Mouse (Mus musculus): ENCODE data around the gene Bcl2.

Bcl2 gene

DNA sequence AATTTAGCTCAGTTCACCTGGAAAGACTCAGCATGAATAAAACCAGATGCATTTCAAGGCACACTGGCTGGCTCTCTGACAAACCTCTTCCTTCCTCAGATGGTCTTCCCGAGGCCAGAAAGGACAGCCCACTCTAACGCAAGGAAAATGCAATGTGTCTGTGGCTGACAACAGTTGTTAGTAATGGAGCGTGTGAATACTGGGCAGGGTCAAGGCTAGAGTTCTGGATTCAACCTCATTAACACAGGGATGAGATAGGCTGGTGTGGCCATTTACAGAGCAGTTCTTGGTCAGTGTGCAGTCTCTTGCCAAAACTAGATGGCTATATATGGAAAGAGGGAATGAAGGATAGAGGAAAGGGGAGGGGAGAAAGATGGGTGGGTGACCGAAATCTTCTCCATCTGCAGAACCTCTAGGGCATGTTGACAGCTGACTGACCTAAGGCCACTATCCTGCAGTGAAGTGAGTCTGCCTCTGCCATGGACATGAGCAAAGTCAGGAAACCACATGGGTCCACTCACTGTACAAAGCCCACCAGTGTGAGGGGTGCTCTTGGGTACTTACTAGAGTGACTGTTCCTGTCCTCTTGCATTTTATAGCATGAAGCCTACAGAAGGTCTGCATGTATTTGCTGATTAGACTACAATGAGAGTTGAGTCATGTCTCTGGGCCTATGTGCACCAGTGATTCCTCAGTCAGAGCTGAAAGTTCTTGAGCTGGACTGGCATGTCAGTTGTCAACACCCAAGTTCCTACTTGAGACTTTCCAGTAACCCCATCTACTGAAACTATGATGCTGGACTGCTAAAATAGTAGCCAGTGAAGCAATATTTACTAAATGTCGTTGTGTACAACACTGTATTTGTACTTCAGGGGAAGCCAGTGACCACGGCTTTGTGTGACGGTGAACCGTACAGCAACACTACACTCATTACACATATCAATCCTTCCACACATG is 159.9 kb downstream of the Bcl2 start:
- WGBS, result 86% methylated on average over 8 of the region's 8 CpGs

DNA sequence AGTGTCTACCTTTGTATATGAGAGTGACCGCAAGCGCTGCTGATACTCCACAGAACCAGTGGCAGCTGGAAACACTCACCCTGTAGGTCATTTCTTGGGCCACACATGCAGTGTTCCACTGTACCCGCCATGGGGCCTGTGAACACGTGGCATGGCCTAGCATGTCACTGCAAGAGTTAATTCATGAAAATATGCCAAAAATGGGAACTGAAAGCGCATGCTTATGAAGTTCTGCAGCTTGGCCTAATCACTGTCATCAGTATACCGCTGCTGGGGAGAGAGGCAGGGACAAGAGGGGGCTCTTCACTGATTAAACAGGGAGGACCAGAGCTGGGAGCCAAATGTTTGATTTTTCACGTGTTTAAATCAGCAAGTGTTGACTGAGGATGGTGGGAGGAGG is 161.2 kb downstream of the Bcl2 start:
- 84% methylated on average over 7 of the region's 7 CpGs for WGBS

DNA sequence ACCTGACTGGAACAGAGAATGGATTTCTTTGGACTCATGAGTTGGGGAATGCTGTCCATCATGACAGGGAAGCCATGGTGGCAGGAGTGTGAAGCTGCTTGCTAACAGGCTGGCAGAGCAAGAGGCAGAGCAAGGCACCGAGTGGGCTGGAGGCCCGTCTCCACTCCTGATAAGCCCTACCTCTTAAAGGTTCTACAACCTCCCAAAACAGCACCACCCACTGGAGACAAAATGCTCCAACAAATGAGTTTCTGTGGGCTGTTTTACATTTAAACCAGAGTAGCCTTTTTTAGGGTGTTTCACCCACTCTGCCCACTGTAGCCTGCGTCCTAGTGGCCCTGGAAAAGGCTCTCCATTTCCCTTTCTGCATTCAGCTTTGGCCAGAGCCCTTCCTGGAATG is 163.5 kb downstream of the Bcl2 start:
- 70% methylated on average over 3 of the region's 3 CpGs for WGBS

DNA sequence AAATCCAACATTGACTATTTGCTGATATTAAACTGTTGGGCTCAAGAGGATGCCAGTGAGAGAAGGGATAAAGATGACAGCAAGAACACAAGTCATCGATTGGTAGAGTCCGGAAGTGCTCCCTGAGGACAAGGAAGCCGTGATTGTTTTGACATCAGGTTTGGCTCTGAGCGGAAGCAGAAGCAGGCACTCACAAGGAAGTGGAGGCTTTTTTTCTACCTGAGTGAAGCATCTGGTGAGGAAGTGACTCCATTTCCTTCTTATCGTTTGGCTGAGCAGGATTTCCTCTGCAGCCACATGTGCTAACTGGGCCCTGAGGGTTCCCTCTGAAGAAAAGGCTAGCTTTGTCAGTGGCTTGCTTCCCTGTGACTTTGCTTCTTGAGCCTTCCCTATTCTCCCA is 165.0 kb downstream of the Bcl2 start:
- WGBS, result 82% methylated on average over 5 of the region's 5 CpGs

DNA sequence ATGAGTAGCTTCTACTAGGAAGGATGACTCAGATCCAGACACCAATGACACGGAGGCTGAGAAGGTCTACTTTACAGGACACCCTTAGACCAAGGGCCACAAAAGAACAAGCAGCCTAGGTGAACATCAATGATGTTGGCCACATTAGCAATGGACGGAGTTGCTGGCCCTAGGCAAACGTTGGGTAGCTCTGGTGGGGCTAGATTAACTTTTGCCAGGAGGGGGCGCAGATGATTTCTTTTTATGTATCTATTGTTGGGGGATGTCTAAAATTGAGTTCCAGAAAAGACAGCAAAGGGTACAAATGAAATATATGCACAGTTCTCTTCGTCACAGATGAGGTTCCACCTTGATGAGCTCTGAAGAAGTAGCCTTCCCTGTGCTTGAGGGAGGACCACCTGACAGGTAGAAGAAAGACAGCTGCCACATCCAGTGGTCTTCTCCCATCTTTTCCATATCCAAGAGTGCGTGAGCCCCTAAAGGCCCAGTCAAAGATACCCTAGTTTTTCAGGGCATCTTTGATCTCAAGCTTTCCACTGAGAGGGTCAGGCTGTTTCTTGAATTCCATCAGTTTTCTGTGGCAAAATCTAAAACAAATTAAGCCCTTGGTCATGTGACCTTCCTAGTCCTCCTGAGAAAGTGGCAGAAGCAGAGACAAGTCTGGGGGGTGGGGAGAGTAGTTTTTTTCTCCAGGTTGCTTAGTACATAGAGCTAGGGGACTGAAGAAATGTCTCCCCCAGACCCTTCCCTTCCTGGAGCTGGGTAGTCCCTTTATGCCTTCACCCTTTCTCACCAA is 169.1 kb downstream of the Bcl2 start:
- WGBS, result 65% methylated on average over 6 of the region's 6 CpGs

DNA sequence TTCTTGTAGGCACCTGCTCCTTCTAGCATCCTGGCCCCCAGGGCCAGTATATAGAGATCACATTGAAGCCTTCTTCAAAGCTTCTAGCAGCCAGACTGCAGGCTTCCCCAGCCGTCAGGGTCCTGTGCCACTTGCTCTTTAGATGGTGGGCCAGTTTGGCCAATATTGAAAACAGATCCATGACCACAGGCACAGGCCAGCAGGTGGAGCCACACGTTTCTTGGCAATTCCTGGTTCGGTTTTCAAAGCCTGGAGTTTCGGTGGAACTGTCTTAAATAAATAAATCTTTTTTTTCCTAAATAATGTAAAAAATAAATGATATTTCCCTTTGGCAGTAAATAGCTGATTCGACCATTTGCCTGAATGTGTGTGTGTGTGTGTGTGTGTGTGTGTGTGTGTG is 171.3 kb downstream of the Bcl2 start:
- WGBS, result 53% methylated on average over 5 of the region's 5 CpGs

DNA sequence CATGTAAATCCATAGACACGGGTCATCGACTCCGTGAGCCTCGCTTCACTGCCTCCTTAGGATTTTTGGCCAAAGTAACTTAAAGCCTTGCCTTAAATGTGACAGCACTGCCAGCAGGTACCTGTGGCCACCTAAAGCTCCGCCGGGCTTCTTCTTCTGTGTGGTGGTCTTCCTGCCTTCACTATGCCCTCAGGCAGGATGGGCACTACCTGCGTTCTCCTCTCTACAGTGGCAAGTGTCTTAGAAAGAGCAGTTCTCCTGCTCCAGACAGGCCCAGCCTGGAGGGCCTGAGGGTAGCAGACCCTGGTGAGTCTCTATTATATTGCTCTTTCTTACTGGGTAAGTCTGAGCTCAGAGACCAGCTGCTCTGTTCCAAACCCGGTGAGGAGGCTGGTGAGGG is 172.2 kb downstream of the Bcl2 start:
- 92% methylated on average over 8 of the region's 8 CpGs for WGBS

DNA sequence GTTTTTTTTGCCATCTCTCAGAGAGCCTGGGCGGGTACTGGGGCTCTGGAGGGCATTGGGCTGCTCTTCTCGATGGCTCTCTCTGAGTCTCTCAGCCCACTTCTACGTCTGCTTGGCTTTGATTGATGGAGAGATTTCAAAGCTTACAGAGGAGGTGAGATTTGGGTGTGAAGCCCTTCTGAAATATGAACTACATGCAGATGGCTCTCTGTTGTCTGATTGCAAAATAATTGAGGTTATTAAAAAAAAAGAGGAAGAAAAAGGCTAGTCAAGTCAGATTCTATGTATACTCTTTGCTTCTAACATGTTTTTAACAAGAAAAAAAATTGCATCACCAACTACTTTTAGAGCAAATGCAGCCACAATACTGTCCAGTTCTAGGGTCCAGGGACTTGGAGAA is 173.9 kb downstream of the Bcl2 start:
- WGBS, result 84% methylated on average over 3 of the region's 3 CpGs

DNA sequence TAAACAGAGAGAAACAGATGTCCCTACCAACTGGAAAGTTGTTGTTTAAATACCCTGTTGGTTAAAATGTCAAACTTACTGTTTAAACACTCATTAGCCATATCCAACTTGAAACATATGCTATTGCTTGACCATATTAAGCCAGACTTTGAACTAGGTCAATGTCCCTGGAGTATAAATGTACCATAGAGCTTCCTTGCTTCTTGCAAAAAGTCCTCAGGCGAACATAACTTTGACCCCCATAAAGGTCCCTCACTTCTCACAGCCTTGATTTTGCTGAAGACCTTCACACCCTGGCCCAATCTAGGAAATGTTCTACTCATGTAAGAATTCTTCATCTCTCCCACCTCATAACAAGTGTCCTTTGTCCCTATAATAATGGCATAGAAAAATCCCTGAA is 175.0 kb downstream of the Bcl2 start:
- 98% methylated on average over 1 of the region's 1 CpGs for WGBS

DNA sequence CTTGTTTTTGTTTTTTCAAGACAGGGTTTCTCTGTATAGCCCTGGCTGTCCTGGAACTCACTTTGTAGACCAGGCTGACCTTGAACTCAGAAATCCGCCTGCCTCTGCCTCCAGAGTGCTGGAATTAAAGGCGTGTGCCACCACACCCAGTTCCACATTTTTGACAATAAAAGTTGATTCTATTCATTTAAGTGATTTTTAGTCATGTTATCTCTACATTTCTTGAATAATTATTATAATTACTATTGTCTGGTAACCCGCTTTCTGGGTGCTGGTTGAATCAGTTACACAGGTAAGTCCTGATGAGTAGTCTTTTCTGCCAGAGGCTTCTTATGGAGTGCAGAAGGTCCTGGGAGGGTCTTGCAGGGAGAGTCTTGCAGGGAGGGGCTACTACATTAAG is 179.2 kb downstream of the Bcl2 start:
- 99% methylated on average over 3 of the region's 3 CpGs for WGBS

DNA sequence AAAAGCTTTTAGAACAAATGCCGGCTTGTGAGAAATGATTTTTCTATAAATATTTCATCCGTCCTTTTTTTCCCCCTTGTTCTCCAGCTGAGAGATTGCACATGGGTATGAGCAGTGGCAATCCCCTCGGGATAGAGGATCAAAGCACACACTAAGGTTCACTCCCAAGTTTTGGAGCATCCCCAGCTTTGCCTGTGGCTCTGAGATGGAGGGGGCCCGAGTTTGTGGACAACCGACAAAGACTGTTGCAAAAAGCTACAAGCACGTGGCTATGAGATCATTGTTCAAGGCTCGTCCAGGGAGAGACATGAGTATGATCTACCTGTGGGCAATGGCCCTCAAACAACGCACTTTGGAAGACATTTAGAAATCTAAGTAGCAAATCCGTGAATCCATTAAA is 184.5 kb downstream of the Bcl2 start:
- WGBS, result 86% methylated on average over 9 of the region's 9 CpGs

DNA sequence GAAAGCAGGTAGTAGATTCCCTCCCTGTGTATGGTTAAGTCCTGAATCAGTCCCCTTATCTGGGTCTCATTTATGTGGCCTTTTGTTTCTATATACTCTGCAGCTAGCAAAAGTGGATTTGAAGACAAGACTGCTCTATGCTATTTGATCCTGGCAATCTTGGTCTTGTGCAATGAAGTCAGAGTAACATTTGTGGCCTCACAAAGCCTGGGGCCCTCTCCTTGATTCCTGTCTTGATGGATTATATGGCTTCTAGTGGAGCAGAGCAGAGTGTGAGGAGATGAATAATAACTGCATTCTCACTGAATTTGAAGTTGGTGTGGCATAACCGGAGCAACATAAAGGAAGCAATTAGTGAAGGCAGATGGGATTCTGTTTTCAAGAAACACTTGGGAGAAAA is 186.5 kb downstream of the Bcl2 start:
- 61% methylated on average over 1 of the region's 1 CpGs for WGBS

DNA sequence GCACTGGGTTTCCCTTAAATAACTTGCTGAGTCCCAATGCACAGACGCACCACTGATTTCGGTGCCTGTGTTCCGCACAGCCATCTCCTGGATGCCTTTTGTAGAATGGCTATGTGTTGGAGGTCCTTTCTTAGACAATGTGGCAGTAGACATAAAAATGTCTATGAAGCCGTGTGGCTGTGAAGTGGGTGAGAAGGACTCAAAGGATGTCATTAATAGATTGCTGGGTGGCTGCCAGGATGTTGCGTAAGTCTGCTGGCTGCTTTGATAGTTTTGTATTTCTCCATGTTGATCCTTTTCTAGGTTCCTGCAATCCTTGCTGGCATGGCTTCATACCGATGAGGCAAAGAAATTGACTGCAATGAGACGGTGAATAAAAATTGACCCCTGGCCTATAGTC is 187.3 kb downstream of the Bcl2 start:
- WGBS, result 45% methylated on average over 7 of the region's 7 CpGs

DNA sequence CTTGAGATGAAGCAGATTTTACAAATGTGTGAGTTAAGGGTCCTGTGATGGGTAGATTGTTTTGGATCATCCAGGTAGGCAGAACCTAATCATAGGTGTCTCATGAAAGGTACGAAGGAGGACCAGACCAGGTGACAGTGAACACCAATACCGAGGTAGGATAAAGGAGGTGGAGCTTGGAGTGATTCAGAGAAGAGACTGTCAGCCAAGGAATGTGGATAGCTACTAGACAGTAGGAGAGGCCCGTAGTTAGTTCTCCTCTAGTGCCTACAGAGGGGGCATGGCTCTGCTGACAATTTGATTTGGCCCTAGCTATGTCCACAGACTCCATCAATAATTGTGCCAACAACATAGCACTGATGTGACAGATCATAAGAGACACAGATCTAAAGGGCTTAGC is 188.0 kb downstream of the Bcl2 start:
- WGBS, result 94% methylated on average over 3 of the region's 3 CpGs

DNA sequence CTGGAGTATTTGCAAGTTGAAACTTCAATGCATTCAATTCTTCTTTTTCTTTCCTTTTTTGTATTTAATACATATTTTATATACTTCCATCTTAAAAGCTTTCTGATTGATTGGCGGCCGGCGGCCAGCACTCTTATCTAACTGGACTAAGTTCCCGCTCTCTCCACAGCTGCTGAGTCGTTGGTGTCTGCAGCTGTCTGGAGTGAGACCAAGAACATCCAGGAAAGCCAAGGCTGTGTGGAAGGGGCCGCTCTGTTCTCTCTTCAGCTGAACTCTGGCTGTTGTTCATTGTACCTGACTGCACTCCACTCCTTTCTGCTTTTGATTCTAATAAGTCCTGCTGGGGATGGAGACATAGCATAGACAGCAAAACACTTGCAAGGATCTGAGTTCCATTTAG is 190.3 kb downstream of the Bcl2 start:
- WGBS, result 81% methylated on average over 6 of the region's 6 CpGs

DNA sequence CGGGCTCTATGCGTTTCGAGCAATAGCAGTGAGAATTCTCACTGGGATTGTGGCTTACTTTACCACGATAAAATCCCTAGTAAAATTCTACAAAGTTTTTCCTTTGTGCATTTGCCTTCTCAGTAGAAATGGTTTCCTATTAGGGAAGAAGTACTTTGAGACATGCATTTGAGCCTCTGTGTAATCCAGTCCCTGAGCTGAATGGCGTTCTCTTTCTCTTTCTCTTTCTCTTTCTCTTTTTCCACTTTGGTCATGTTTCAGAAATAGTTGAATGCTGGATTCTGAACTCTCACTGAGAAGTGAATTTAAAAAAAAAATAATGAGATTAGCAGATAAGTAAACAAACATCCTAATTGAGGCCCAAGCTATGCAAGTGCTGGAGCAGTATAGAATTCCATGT is 191.1 kb downstream of the Bcl2 start:
- WGBS, result 89% methylated on average over 5 of the region's 5 CpGs

DNA sequence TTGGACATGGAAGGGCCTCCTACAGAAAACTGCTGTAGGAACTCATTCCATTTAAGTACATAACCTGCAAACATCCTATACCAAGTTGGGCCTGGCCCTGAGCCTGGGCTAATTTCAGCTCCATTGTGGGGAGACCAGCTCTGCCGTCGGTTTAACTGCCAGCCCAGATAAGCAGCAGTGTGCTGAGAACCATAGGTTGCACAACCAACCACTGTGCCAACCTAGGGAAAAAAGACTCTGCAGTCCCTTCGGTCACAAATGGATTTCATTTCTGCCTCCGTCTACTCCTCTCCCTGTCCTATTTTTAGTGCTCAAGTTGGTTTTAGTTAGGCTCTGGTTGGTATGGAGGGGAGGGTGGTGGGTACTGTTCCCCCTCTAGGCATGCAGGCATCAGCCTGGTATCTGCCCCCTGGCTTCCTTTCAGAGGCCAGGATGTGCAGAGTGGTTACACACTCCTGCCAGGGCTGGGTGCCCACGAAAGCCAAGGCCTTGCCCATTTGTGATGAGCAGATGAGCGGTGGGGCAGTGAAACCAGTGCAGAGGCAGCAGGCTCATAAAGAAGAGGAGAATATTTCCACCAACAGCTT is 196.4 kb downstream of the Bcl2 start:
- WGBS, result 65% methylated on average over 6 of the region's 6 CpGs

DNA sequence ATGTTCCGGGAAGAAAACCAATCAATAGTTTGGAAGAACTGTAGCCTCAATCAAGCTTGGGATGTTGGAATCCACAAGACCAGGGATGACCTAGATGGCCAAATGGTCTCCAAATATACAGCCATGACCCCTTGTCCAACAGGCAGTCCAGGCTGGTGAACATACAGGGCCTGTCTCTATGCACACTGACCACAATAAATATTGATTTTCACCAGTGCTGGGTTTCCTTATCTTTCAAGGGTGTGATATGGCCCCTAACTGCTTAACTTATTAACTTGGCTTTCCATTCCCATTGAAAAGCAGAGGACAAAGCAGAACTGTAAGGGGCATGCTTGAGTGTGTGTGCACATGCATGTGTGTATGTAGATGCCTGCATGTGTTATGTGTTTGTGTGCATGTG is 197.0 kb downstream of the Bcl2 start:
- WGBS, result 97% methylated on average over 1 of the region's 1 CpGs

DNA sequence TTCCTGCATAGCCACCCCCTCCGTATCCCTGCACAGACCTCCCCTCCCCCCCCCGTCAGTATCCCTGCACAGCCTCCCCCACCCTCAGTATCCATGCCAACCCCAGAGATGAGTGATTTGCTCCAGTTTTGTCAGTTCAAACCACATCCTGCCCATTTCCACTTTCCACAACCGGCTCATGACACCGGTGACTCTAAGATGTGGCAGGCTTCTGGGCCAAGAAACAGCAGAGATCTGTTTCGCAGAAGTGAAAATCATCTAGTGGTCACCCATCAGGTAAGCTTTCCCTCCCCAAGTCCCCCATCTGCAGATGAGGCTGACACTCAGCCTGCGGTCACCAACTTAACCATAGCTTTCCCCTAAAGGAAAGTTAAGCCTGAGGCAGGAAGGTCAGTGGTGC is 198.5 kb downstream of the Bcl2 start:
- WGBS, result 88% methylated on average over 6 of the region's 6 CpGs

DNA sequence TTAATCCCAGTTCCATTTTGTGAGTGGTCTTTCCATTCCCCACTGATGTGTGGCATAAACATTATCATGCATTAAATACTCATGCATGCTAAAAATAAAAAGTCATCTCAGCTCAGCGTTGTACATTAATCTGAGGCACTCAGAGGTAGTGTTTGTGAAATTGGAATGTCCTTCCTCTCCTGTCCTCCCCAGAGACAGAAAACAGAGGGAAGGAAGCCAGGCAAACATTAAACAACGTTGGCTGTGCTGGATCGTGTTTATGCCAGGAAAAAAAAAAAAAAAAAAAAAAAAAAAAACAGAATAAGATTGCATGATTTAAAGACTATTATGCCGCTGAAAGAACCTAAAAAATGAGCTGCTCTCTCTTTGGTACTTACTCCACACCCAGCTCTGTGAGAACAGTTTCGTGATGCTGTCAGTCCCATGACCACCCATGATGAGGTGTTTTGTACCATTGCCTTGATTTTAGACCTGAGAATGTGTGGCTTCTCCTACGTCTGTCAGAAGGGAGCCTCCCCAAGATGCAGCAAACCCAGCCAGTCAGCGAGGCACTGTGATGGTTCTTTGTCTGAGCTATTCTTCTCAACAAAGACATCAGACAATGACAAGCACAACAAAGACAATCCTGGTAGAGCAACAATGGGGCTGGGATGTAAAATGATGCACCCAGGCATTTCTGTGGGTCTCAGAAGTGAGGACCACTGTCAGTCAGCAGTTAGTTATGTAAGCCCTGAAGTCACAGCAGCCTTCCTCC is 200.0 kb downstream of the Bcl2 start:
- 34% methylated on average over 7 of the region's 7 CpGs for WGBS

DNA sequence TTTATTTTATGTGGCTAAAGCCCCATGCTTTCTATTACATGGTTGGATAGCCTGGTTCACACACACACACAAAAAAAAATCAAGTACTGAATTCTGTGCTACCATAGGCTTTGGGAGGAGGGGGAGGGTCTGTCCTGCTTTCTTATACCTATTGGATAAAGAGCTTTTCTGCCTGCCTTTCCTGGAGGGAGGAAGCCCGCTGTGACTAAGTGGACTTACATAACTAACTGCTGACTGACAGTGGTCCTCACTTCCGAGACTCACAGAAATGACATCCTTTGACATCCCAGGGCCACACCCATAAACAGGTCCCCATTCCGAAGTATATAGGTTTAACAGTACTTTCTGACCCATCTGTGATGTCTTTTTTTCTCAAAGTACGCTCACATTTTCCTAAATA is 200.6 kb downstream of the Bcl2 start:
- 81% methylated on average over 4 of the region's 4 CpGs for WGBS

DNA sequence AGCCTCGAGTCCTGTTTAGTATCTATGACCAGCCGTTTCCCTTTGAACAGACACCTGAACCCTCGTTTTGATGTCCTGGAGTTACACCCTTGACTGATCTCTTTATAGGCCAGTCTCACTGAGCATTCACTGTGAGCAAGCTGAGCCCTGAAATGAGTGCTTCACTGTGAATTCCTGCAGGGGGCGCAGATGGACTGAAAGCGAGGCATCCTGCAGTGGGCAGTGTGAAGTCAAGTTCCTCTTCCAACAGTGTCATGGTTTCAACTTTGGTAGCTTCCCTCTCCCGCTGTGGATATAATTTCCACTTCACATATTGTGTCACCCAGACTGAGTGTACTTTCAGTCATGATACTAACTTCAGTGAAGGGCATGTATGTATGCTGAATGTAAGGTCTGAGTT is 202.5 kb downstream of the Bcl2 start:
- 22% methylated on average over 6 of the region's 6 CpGs for WGBS

Measured in cerebral cortex, adult 2 months (tissue).